Mouse (Mus musculus) CH12.LX (cell line): ENCODE data around the gene Tnp2. TPM values are rescaled to one million over a fixed set of nuclear protein-coding genes. Genes with fewer than 3 reads are reported as not detected.

Experiments
- DNase-seq: peaks from one replicate; pipeline ENCODE4 v3.0.0-alpha.2; 2013; ENCODE audit errors: extremely low read depth
- H3K27ac ChIP-seq: 2 replicates; pipeline ENCODE4 v1.5.1; 2012; ENCODE audit warnings: low read depth, mild to moderate bottlenecking, control low read depth, moderate library complexity; ENCODE audit not compliant: insufficient read depth
- H3K27me3 ChIP-seq: replicated peaks from 2 replicates; pipeline ENCODE3; 2012; ENCODE audit warnings: inconsistent platforms
- H3K36me3 ChIP-seq, 2 experiments: replicated peaks in 1 of 2; 2 replicates each; pipeline versions ENCODE3 to v1.6.1; 2012; ENCODE audit warnings: inconsistent platforms in 1 of 2, low read length in 1 of 2, mild to moderate bottlenecking in 1 of 2, mixed read lengths in 1 of 2, moderate library complexity in 1 of 2; ENCODE audit not compliant: control insufficient read depth in 1 of 2, insufficient read depth in 1 of 2
- H3K4me1 ChIP-seq, 2 experiments: 2 replicates each; pipeline ENCODE4 v1.6.1; 2012; ENCODE audit warnings: inconsistent platforms in 1 of 2, moderate library complexity in 1 of 2; ENCODE audit not compliant: insufficient read depth in 2 of 2, control insufficient read depth in 1 of 2
- H3K4me2 ChIP-seq: 2 replicates; pipeline ENCODE4 v1.6.1; 2012; ENCODE audit warnings: low read depth, mild to moderate bottlenecking, control low read depth; ENCODE audit not compliant: poor library complexity, insufficient read depth, severe bottlenecking
- H3K4me3 ChIP-seq, 3 experiments: fragments of 150-350 bp in 1 of 3; sonication (generic) in 1 of 3; replicated peaks in 1 of 3; 2 replicates each; pipeline versions ENCODE3 to v1.5.1; 2011 to 2012; ENCODE audit warnings: low read depth in 2 of 3, low read length in 2 of 3, mild to moderate bottlenecking in 2 of 3, moderate library complexity in 2 of 3, control low read depth in 1 of 3, improper control_type of control experiment in 1 of 3, inconsistent platforms in 1 of 3, mixed read lengths in 1 of 3; ENCODE audit not compliant: poor library complexity in 1 of 3
- H3K79me2 ChIP-seq: replicated peaks from 2 replicates; pipeline ENCODE4 v1.6.1; 2012; ENCODE audit warnings: mild to moderate bottlenecking, moderate library complexity; ENCODE audit not compliant: control insufficient read depth, poor library complexity, insufficient read depth, severe bottlenecking; ENCODE audit errors: extremely low read depth
- H3K9ac ChIP-seq: 2 replicates; pipeline ENCODE4 v1.6.1; 2012; ENCODE audit warnings: low read depth, mild to moderate bottlenecking, control low read depth, moderate library complexity; ENCODE audit not compliant: insufficient read depth
- H3K9me3 ChIP-seq: replicated peaks from 2 replicates; pipeline ENCODE3; 2012; ENCODE audit warnings: low read length, inconsistent platforms, mixed read lengths
- BHLHE40 ChIP-seq: IDR thresholded peaks from 2 replicates; pipeline ENCODE4 v1.6.1; 2011; ENCODE audit warnings: mild to moderate bottlenecking, low read depth, low read length, improper control_type of control experiment
- CHD2 ChIP-seq: IDR thresholded peaks from 2 replicates; pipeline ENCODE4 v1.6.1; 2011; ENCODE audit warnings: low read length, improper control_type of control experiment
- CTCF ChIP-seq, 2 experiments: IDR thresholded peaks in 1 of 2; conservative IDR thresholded peaks in 1 of 2; 2 replicates each; pipeline ENCODE4 v1.5.1; 2011 to 2012; ENCODE audit warnings: low read depth in 2 of 2, low read length in 2 of 2, improper control_type of control experiment in 1 of 2, inconsistent platforms in 1 of 2, mild to moderate bottlenecking in 1 of 2, moderate library complexity in 1 of 2
- E2F4 ChIP-seq: IDR thresholded peaks from 2 replicates; pipeline ENCODE4 v1.6.1; 2011; ENCODE audit warnings: low read depth, low read length, improper control_type of control experiment; ENCODE audit not compliant: insufficient replicate concordance
- EP300 ChIP-seq: IDR thresholded peaks from 2 replicates; pipeline ENCODE4 v1.6.1; 2011; ENCODE audit warnings: low read length, improper control_type of control experiment
- ETS1 ChIP-seq: conservative IDR thresholded peaks from 2 replicates; pipeline ENCODE4 v1.6.1; 2012; ENCODE audit warnings: low read depth, mild to moderate bottlenecking, inconsistent platforms, low read length, improper control_type of control experiment, moderate library complexity
- GABPA ChIP-seq: IDR thresholded peaks from 2 replicates; pipeline ENCODE4 v1.6.1; 2012; ENCODE audit warnings: low read depth, low read length, improper control_type of control experiment, inconsistent platforms; ENCODE audit not compliant: insufficient replicate concordance
- HCFC1 ChIP-seq: IDR thresholded peaks from 2 replicates; pipeline ENCODE4 v1.6.1; 2012; ENCODE audit warnings: low read depth, mild to moderate bottlenecking, inconsistent platforms, low read length, improper control_type of control experiment
- IRF4 ChIP-seq: IDR thresholded peaks from 2 replicates; pipeline ENCODE4 v1.6.1; 2014; ENCODE audit warnings: low read depth, mild to moderate bottlenecking, inconsistent platforms, low read length, improper control_type of control experiment
- JUN ChIP-seq: IDR thresholded peaks from 2 replicates; pipeline ENCODE4 v1.6.1; 2011; ENCODE audit warnings: low read depth, mild to moderate bottlenecking, low read length, improper control_type of control experiment, moderate library complexity; ENCODE audit not compliant: insufficient read depth
- JUND ChIP-seq: conservative IDR thresholded peaks from 2 replicates; pipeline ENCODE4 v1.6.1; 2011; ENCODE audit warnings: low read depth, low read length, improper control_type of control experiment
- KAT2A ChIP-seq: IDR thresholded peaks from 2 replicates; pipeline ENCODE4 v1.6.1; 2012; ENCODE audit warnings: low read length, improper control_type of control experiment, inconsistent platforms; ENCODE audit not compliant: insufficient replicate concordance
- MAFK ChIP-seq: IDR thresholded peaks from 2 replicates; pipeline ENCODE4 v1.6.1; 2011; ENCODE audit warnings: low read length, improper control_type of control experiment; ENCODE audit not compliant: insufficient replicate concordance
- MAZ ChIP-seq: IDR thresholded peaks from 2 replicates; pipeline ENCODE4 v1.6.1; 2012; ENCODE audit warnings: low read depth, mild to moderate bottlenecking, inconsistent platforms, low read length, improper control_type of control experiment, moderate library complexity
- MEF2A ChIP-seq: IDR thresholded peaks from 2 replicates; pipeline ENCODE4 v1.6.1; 2014; ENCODE audit warnings: low read depth, mild to moderate bottlenecking, inconsistent platforms, low read length, improper control_type of control experiment, borderline replicate concordance
- MXI1 ChIP-seq: IDR thresholded peaks from 2 replicates; pipeline ENCODE4 v1.6.1; 2011; ENCODE audit warnings: mild to moderate bottlenecking, low read depth, low read length, improper control_type of control experiment
- NELFE ChIP-seq: IDR thresholded peaks from 2 replicates; pipeline ENCODE4 v1.6.1; 2011; ENCODE audit warnings: low read depth, low read length, improper control_type of control experiment
- NRF1 ChIP-seq: IDR thresholded peaks from 2 replicates; pipeline ENCODE4 v1.6.1; 2014; ENCODE audit warnings: low read depth, mild to moderate bottlenecking, inconsistent platforms, low read length, improper control_type of control experiment, moderate library complexity
- PAX5 ChIP-seq: IDR thresholded peaks from 2 replicates; pipeline ENCODE4 v1.6.1; 2012; ENCODE audit warnings: low read length, inconsistent platforms, mixed read lengths
- POLR2A ChIP-seq: IDR thresholded peaks from 2 replicates; pipeline ENCODE4 v1.6.1; 2011; ENCODE audit warnings: low read depth, mild to moderate bottlenecking, improper control_type of control experiment, low read length
- RAD21 ChIP-seq: IDR thresholded peaks from 2 replicates; pipeline ENCODE4 v1.6.1; 2011; ENCODE audit warnings: low read depth, mild to moderate bottlenecking, low read length, improper control_type of control experiment, moderate library complexity
- RCOR1 ChIP-seq: conservative IDR thresholded peaks from 2 replicates; pipeline ENCODE4 v1.6.1; 2012; ENCODE audit warnings: low read depth, mild to moderate bottlenecking, inconsistent platforms, low read length, improper control_type of control experiment
- SIN3A ChIP-seq: IDR thresholded peaks from 2 replicates; pipeline ENCODE4 v1.6.1; 2012; ENCODE audit warnings: low read length, improper control_type of control experiment, inconsistent platforms
- SMC3 ChIP-seq: IDR thresholded peaks from 2 replicates; pipeline ENCODE4 v1.6.1; 2011; ENCODE audit warnings: low read depth, low read length, improper control_type of control experiment
- TCF12 ChIP-seq: IDR thresholded peaks from 2 replicates; pipeline ENCODE4 v1.6.1; 2014; ENCODE audit warnings: low read depth, mild to moderate bottlenecking, inconsistent platforms, low read length, improper control_type of control experiment
- UBTF ChIP-seq: IDR thresholded peaks from 2 replicates; pipeline ENCODE4 v1.6.1; 2012; ENCODE audit warnings: low read depth, mild to moderate bottlenecking, inconsistent platforms, low read length, improper control_type of control experiment, moderate library complexity
- USF1 ChIP-seq: IDR thresholded peaks from 2 replicates; pipeline ENCODE4 v1.6.1; 2014; ENCODE audit warnings: low read depth, mild to moderate bottlenecking, inconsistent platforms, low read length, improper control_type of control experiment
- USF2 ChIP-seq: conservative IDR thresholded peaks from 2 replicates; pipeline ENCODE4 v1.6.1; 2011; ENCODE audit warnings: low read depth, low read length, improper control_type of control experiment
- ZKSCAN1 ChIP-seq: IDR thresholded peaks from 2 replicates; pipeline ENCODE4 v1.6.1; 2012; ENCODE audit warnings: low read depth, inconsistent platforms, low read length, improper control_type of control experiment, borderline replicate concordance
- ZMIZ1 ChIP-seq: IDR thresholded peaks from 2 replicates; pipeline ENCODE4 v1.6.1; 2012; ENCODE audit warnings: low read depth, mild to moderate bottlenecking, inconsistent platforms, low read length, improper control_type of control experiment
- dilution Hi-C: fragments of 300-500 bp; cut with MboI; formaldehyde crosslinking; loops from 2 replicates; pipeline ENCODE4 v1.14.3; 2020; ENCODE audit warnings: low sequenced_read_pairs; ENCODE audit not compliant: extremely low pct_unique_long_range_greater_than_20kb, extremely low pct_ligation_motif_present
- in situ Hi-C: fragments of 300-500 bp; cut with MboI; formaldehyde crosslinking; loops from 3 replicates; pipeline ENCODE4 v1.14.3; 2019; ENCODE audit warnings: low sequenced_read_pairs, low pct_ligation_motif_present, low pct_unique_long_range_greater_than_20kb, mixed read lengths
- polyA plus RNA-seq: library from polyadenylated mRNA; unstranded; fragments of >175 nt; gene quantifications from 2 replicates; pipeline ENCODE4 v1.2.1, GENCODE M21; 2012; ENCODE audit warnings: low read depth; ENCODE audit not compliant: insufficient read length
- total RNA-seq, 2 experiments: library from RNA; depleted of rRNA; stranded (reverse); fragments of 300-350 nt in 1 of 2; fragments of >200 nt in 1 of 2; gene quantifications; 2 replicates each; pipeline ENCODE4 v1.2.3; 2012 to 2014

Tnp2 gene
- total and polyA plus RNA-seq, 3 experiments: 0.25 to 0.43 TPM; not detected in 1

- H3K27ac ChIP-seq: no peak overlapping the region
- peaks cover 9% of the 10 kb centered on the region; the same call in 1 of the 2 replicates for H3K79me2 ChIP-seq
- TF ChIP-seq CHD2: no peak
- TF ChIP-seq SMC3: no peak
- TF ChIP-seq IRF4: no peak
- dilution Hi-C loops: no loop called here
- H3K4me1 ChIP-seq: peaks cover 21 to 44% of the 10 kb centered on the region in 2 experiments
- no peaks in the 10 kb centered on the region for H3K27me3 ChIP-seq
- no peak overlapping the region for H3K4me3 ChIP-seq
- H3K4me2 ChIP-seq: no peak overlapping the region
- in situ Hi-C loops: no loop called here
- peaks cover 7 to 42% of the 10 kb centered on the region in 2 experiments for H3K36me3 ChIP-seq
- no peak overlapping the region for H3K9ac ChIP-seq
- H3K9me3 ChIP-seq: no peaks in the 10 kb centered on the region
- no peak for DNase-seq
These were observed 47.9 kb upstream of the Tnp2 start for GRCm38 (mm10) chr16:10836388-10836787.

- peak within 1 kb of the TSS; percentile 82 for H3K27ac ChIP-seq
- peak within 1 kb of the TSS; percentile 74 to 99 (median 77) for H3K4me3 ChIP-seq
- H3K9ac ChIP-seq: peak within 1 kb of the TSS; percentile 96
- H3K79me2 ChIP-seq: peaks cover 9% of the 10 kb centered on the region; the same call in 1 of the 2 replicates
- in situ Hi-C loops (loop anchor here (5.0 kb wide), 1 partner anchor 43 kb away; the partner anchor contains the start of gene Prm3), dilution Hi-C loops (no loop called here)
- DNase-seq: peak; percentile 90
- H3K27me3 ChIP-seq: no peaks in the 10 kb centered on the region
- peaks cover 1 to 30% of the 10 kb centered on the region in 2 experiments for H3K36me3 ChIP-seq
- peaks cover 21 to 44% of the 10 kb centered on the region in 2 experiments for H3K4me1 ChIP-seq
- H3K9me3 ChIP-seq: peaks cover 3% of the 10 kb centered on the region
- peak within 1 kb of the TSS; percentile 97 for H3K4me2 ChIP-seq
- no peak for TF ChIP-seq GABPA
- peak; percentile 97 for TF ChIP-seq E2F4
- TF ChIP-seq USF1: no peak
- TF ChIP-seq JUN: no peak
- peak; percentile 46; the same call in 1 of the 2 replicates for TF ChIP-seq MEF2A
- no peak for TF ChIP-seq RCOR1
- peak; percentile 61 for TF ChIP-seq NRF1
- no peak for TF ChIP-seq JUND
- TF ChIP-seq ZKSCAN1: no peak
- peak; percentile 27; the same call in 1 of the 2 replicates for TF ChIP-seq IRF4
- TF ChIP-seq MAFK: no peak; the same call in 1 of the 2 replicates
- TF ChIP-seq MAZ: 0 out of 2 replicates have a peak, but pooled peaks have one; percentile 9
- TF ChIP-seq PAX5: no peak
- no peak for TF ChIP-seq EP300
- no peak for TF ChIP-seq UBTF
- peak; percentile 62 for TF ChIP-seq TCF12
- peak; percentile 33 for TF ChIP-seq HCFC1
- TF ChIP-seq NELFE: peak; percentile 84
- TF ChIP-seq MXI1: peak; percentile 93
- 0 out of 2 replicates have a peak, but pooled peaks have one; percentile 62 for TF ChIP-seq KAT2A
- TF ChIP-seq CTCF (conservative IDR thresholded peaks at IDR 0.05 in 1 of 2, IDR thresholded peaks at IDR 0.05 in 1 of 2; ENCODE audit: low read depth in 2 of 2, low read length in 2 of 2): no peak; a peak in 1 of 4 replicates
- peak; percentile 57 for TF ChIP-seq CHD2
- peak; percentile 82 for TF ChIP-seq POLR2A
- TF ChIP-seq ETS1: no peak
- no peak for TF ChIP-seq SMC3
- no peak for TF ChIP-seq RAD21
- TF ChIP-seq SIN3A: peak; percentile 89
- TF ChIP-seq ZMIZ1: peak; percentile 90
- no peak for TF ChIP-seq BHLHE40
- TF ChIP-seq USF2: no peak
These were observed 46.6 kb upstream of the Tnp2 start, which contains the start of gene Rmi2 for GRCm38 (mm10) chr16:10834911-10835587. Gene Rmi2, plus strand, starts transcription at chr16:10835059.
